Mouse (Mus musculus): Measurements from ENCODE around the gene Met. TPM values are rescaled to one million over a fixed set of nuclear protein-coding genes. Genes with fewer than 3 reads are reported as not detected.

Met gene
- total and polyA plus RNA-seq, 3 experiments, result 0.76 to 1.4 (median 1.3) TPM

- no peaks in the 10 kb centered on the region for H3K79me2 ChIP-seq (replicated peaks; ENCODE audit: control insufficient read depth, insufficient read depth, low read length)
- H3K27me3 ChIP-seq (ENCODE audit: control insufficient read depth, insufficient read depth, low read length), result no peaks in the 10 kb centered on the region
- intact Hi-C loops (cut with DNase I), result no loop called here
- H3K4me3 ChIP-seq, result no peak overlapping the region
- TF ChIP-seq CTCF (IDR thresholded peaks at IDR 0.05) (no peak), EP300 (IDR thresholded peaks at IDR 0.05; ENCODE audit: insufficient read depth, low read depth, low read length) (no peak), POLR2A (IDR thresholded peaks at IDR 0.05; ENCODE audit: insufficient read depth, low read depth, low read length) (no peak)
- H3K27ac ChIP-seq, result peak overlapping the region; percentile 57
- no peak for DNase-seq
- H3K4me1 ChIP-seq (ENCODE audit: control insufficient read depth, insufficient read depth, low read length), result no peaks in the 10 kb centered on the region; the same call in 1 of the 2 replicates
- no peaks in the 10 kb centered on the region for H3K36me3 ChIP-seq (ENCODE audit: control insufficient read depth, insufficient read depth, low read length)
- 46% methylated on average over 9 of the region's 9 CpGs for WGBS
- H3K9ac ChIP-seq (ENCODE audit: low read depth, low read length), result peak overlapping the region; percentile 45; the same call in 1 of the 2 replicates
Observed at GRCm38 (mm10) chr6:17546341-17546740, 82.7 kb downstream of the Met start.

GRCm38 (mm10) chr6:17546825-17547224 is 83.2 kb downstream of the Met start:
- Histone ChIP-seq H3K36me3 (ENCODE audit: control insufficient read depth, insufficient read depth, low read length) (no peaks in the 10 kb centered on the region), H3K79me2 (replicated peaks; ENCODE audit: control insufficient read depth, insufficient read depth, low read length) (no peaks in the 10 kb centered on the region), H3K27me3 (ENCODE audit: control insufficient read depth, insufficient read depth, low read length) (no peaks in the 10 kb centered on the region), H3K27ac (peak overlapping the region; percentile 57), H3K4me1 (ENCODE audit: control insufficient read depth, insufficient read depth, low read length) (no peaks in the 10 kb centered on the region; the same call in 1 of the 2 replicates), H3K9ac (ENCODE audit: low read depth, low read length) (peak overlapping the region; percentile 45; the same call in 1 of the 2 replicates), H3K4me3 (no peak overlapping the region)
- intact Hi-C loops (cut with DNase I), result no loop called here
- TF ChIP-seq POLR2A (IDR thresholded peaks at IDR 0.05; ENCODE audit: insufficient read depth, low read depth, low read length) (no peak), CTCF (IDR thresholded peaks at IDR 0.05) (no peak), EP300 (IDR thresholded peaks at IDR 0.05; ENCODE audit: insufficient read depth, low read depth, low read length) (no peak)
- DNase-seq, result peak in 1 of 2 experiments; percentile 35
- 6% methylated on average over 5 of the region's 5 CpGs for WGBS

GRCm38 (mm10) chr6:17548786-17549185 is 85.2 kb downstream of the Met start:
- Histone ChIP-seq H3K36me3 (ENCODE audit: control insufficient read depth, insufficient read depth, low read length) (no peaks in the 10 kb centered on the region), H3K27ac (no peak overlapping the region), H3K27me3 (ENCODE audit: control insufficient read depth, insufficient read depth, low read length) (no peaks in the 10 kb centered on the region), H3K4me3 (no peak overlapping the region), H3K4me1 (ENCODE audit: control insufficient read depth, insufficient read depth, low read length) (no peaks in the 10 kb centered on the region; the same call in 1 of the 2 replicates), H3K9ac (ENCODE audit: low read depth, low read length) (no peak overlapping the region), H3K79me2 (replicated peaks; ENCODE audit: control insufficient read depth, insufficient read depth, low read length) (no peaks in the 10 kb centered on the region)
- intact Hi-C loops (cut with DNase I), result no loop called here
- no peak for DNase-seq
- 72% methylated on average over 4 of the region's 4 CpGs for WGBS
- TF ChIP-seq EP300 (IDR thresholded peaks at IDR 0.05; ENCODE audit: insufficient read depth, low read depth, low read length) (no peak), POLR2A (IDR thresholded peaks at IDR 0.05; ENCODE audit: insufficient read depth, low read depth, low read length) (no peak), CTCF (IDR thresholded peaks at IDR 0.05) (no peak)

GRCm38 (mm10) chr6:17549645-17550044 is 86.0 kb downstream of the Met start:
- no peak overlapping the region for H3K4me3 ChIP-seq
- intact Hi-C loops (cut with DNase I), result no loop called here
- 36% methylated on average over 3 of the region's 3 CpGs for WGBS

GRCm38 (mm10) chr6:17554263-17554662 is 90.7 kb downstream of the Met start:
- no peak for DNase-seq
- TF ChIP-seq EP300 (IDR thresholded peaks at IDR 0.05; ENCODE audit: insufficient read depth, low read depth, low read length), result no peak
- H3K79me2 ChIP-seq (replicated peaks; ENCODE audit: control insufficient read depth, insufficient read depth, low read length), result no peaks in the 10 kb centered on the region
- no peaks in the 10 kb centered on the region for H3K27me3 ChIP-seq (ENCODE audit: control insufficient read depth, insufficient read depth, low read length)
- WGBS, result 87% methylated on average over 7 of the region's 7 CpGs
- intact Hi-C loops (cut with DNase I), result no loop called here
- H3K36me3 ChIP-seq (ENCODE audit: control insufficient read depth, insufficient read depth, low read length), result no peaks in the 10 kb centered on the region
- H3K4me1 ChIP-seq (ENCODE audit: control insufficient read depth, insufficient read depth, low read length), result no peaks in the 10 kb centered on the region
- no peak overlapping the region for H3K4me3 ChIP-seq
- no peak overlapping the region for H3K27ac ChIP-seq
- H3K9ac ChIP-seq (ENCODE audit: low read depth, low read length), result no peak overlapping the region

More at GRCm38 (mm10) chr6:17549645-17550044, 86.0 kb downstream of the Met start:
- H3K27ac ChIP-seq, result no peak overlapping the region
- H3K27me3 ChIP-seq (ENCODE audit: control insufficient read depth, insufficient read depth, low read length), result no peaks in the 10 kb centered on the region
- TF ChIP-seq EP300 (IDR thresholded peaks at IDR 0.05; ENCODE audit: insufficient read depth, low read depth, low read length) (no peak), POLR2A (IDR thresholded peaks at IDR 0.05; ENCODE audit: insufficient read depth, low read depth, low read length) (no peak), CTCF (IDR thresholded peaks at IDR 0.05) (no peak)
- H3K4me1 ChIP-seq (ENCODE audit: control insufficient read depth, insufficient read depth, low read length), result no peaks in the 10 kb centered on the region; the same call in 1 of the 2 replicates
- H3K79me2 ChIP-seq (replicated peaks; ENCODE audit: control insufficient read depth, insufficient read depth, low read length), result no peaks in the 10 kb centered on the region
- DNase-seq, result no peak
- no peak overlapping the region for H3K9ac ChIP-seq (ENCODE audit: low read depth, low read length)
- H3K36me3 ChIP-seq (ENCODE audit: control insufficient read depth, insufficient read depth, low read length), result no peaks in the 10 kb centered on the region

- Histone ChIP-seq H3K27me3 (ENCODE audit: control insufficient read depth, insufficient read depth, low read length) (no peaks in the 10 kb centered on the region), H3K79me2 (replicated peaks; ENCODE audit: control insufficient read depth, insufficient read depth, low read length) (no peaks in the 10 kb centered on the region), H3K27ac (no peak overlapping the region), H3K36me3 (ENCODE audit: control insufficient read depth, insufficient read depth, low read length) (no peaks in the 10 kb centered on the region), H3K4me3 (no peak overlapping the region), H3K4me1 (ENCODE audit: control insufficient read depth, insufficient read depth, low read length) (no peaks in the 10 kb centered on the region), H3K9ac (ENCODE audit: low read depth, low read length) (no peak overlapping the region)
- TF ChIP-seq EP300 (IDR thresholded peaks at IDR 0.05; ENCODE audit: insufficient read depth, low read depth, low read length) (no peak), CTCF (IDR thresholded peaks at IDR 0.05) (no peak), POLR2A (IDR thresholded peaks at IDR 0.05; ENCODE audit: insufficient read depth, low read depth, low read length) (no peak)
- DNase-seq, result no peak
- 80% methylated on average over 3 of the region's 3 CpGs for WGBS
- intact Hi-C loops (cut with DNase I), result no loop called here
Observed at GRCm38 (mm10) chr6:17554757-17555156, 91.2 kb downstream of the Met start.

All from heart, adult 2 months (tissue).